Mouse (Mus musculus) heart, embryonic 11.5 days (tissue): Measurements from ENCODE around the gene Dlg1. TPM values are rescaled to one million over a fixed set of nuclear protein-coding genes. Genes with fewer than 3 reads are reported as not detected.

Experiments used
- ATAC-seq: fragments of 200-750 bp; cut with Nextera tagmentation; replicated peaks from 2 replicates; pipeline ENCODE4 v1.8.0; 2017; ENCODE audit warnings: moderate library complexity; ENCODE audit not compliant: insufficient number of reproducible peaks, low FRiP score, low TSS enrichment
- H3K27ac ChIP-seq: fragments of 300-500 bp; sonication (generic); 2 replicates; pipeline ENCODE4 v1.5.1; 2014; ENCODE audit warnings: mild to moderate bottlenecking, low read depth, low read length
- H3K27me3 ChIP-seq: fragments of 300-500 bp; sonication (generic); 2 replicates; pipeline ENCODE4 v1.6.1; 2014; ENCODE audit warnings: mild to moderate bottlenecking, low read length, mixed read lengths; ENCODE audit not compliant: control insufficient read depth, insufficient read depth
- H3K36me3 ChIP-seq: fragments of 300-500 bp; sonication (generic); 2 replicates; pipeline ENCODE4 v1.6.1; 2014; ENCODE audit warnings: mild to moderate bottlenecking, low read length, moderate library complexity, mixed read lengths; ENCODE audit not compliant: control insufficient read depth, insufficient read depth
- H3K4me1 ChIP-seq: fragments of 300-500 bp; sonication (generic); 2 replicates; pipeline ENCODE4 v1.6.1; 2014; ENCODE audit warnings: low read length; ENCODE audit not compliant: control insufficient read depth, insufficient read depth
- H3K4me2 ChIP-seq: fragments of 300-500 bp; sonication (generic); 2 replicates; pipeline ENCODE4 v1.6.1; 2014; ENCODE audit warnings: mild to moderate bottlenecking, moderate library complexity
- H3K4me3 ChIP-seq: fragments of 300-500 bp; sonication (generic); 2 replicates; pipeline ENCODE4 v1.5.1; 2014; ENCODE audit warnings: low read depth, low read length
- H3K9ac ChIP-seq: fragments of 300-500 bp; sonication (generic); 2 replicates; pipeline ENCODE4 v1.6.1; 2014; ENCODE audit warnings: mild to moderate bottlenecking, low read depth, low read length, moderate library complexity
- H3K9me3 ChIP-seq: fragments of 300-500 bp; sonication (generic); replicated peaks from 2 replicates; pipeline ENCODE4 v1.6.1; 2016; ENCODE audit warnings: low read length; ENCODE audit not compliant: control insufficient read depth
- WGBS: fragments of 180-500 bp; shearing (Covaris S2); extraction: QIAGEN DNeasy Blood & Tissue Kit; methylation state at CpG from one replicate; pipeline ENCODE4 v1.1.7; 2014; ENCODE audit not compliant: insufficient replicate concordance; 5-methylcytosine and 5-hydroxymethylcytosine counted together
- polyA plus RNA-seq: library from polyadenylated mRNA; unstranded; fragments of >200 nt; fragmentation: Nextera tagmentation; extraction: Ambion mirVana; gene quantifications from 2 replicates; pipeline ENCODE4 v1.2.1, GENCODE M21; 2014

Dlg1 gene
- polyA plus RNA-seq, 1 experiment from 2014 or later, result 25.4 TPM

DNA sequence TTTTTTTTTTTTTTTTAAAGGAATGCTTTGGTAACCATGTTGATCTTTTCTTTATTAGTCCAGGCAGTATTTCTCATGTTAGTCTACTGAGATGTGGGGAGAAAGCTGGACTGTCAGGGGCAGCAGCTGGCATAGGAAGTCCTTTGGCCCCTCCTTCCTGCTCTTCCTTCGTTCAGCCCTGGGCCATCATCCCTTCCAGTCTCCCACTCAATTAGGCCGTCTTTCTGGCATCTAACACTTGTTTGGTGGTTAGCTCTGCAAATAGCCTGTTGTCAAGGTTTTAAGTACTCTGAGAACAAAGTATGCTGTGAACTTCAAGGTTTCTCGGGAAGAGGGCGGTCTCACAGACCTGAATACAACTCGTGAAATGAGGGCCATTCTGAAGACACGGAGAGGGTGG is 12.5 kb upstream of the Dlg1 start:
- H3K4me2 ChIP-seq, result peak overlapping the region; percentile 39
- H3K36me3 ChIP-seq, result no peaks in the 10 kb centered on the region
- WGBS, result 22% methylated on average over 6 of the region's 6 CpGs
- H3K9ac ChIP-seq, result no peak overlapping the region
- no peak overlapping the region for H3K4me3 ChIP-seq
- ATAC-seq, result no peak
- H3K4me1 ChIP-seq, result peaks cover 9% of the 10 kb centered on the region
- H3K9me3 ChIP-seq, result no peaks in the 10 kb centered on the region
- H3K27me3 ChIP-seq, result no peaks in the 10 kb centered on the region
- no peak overlapping the region for H3K27ac ChIP-seq

GRCm38 (mm10) chr16:31651541-31651940 is 11.7 kb upstream of the Dlg1 start:
- no peak overlapping the region for H3K4me2 ChIP-seq
- no peaks in the 10 kb centered on the region for H3K9me3 ChIP-seq
- H3K4me1 ChIP-seq, result peaks cover 9% of the 10 kb centered on the region
- ATAC-seq, result no peak
- H3K36me3 ChIP-seq, result no peaks in the 10 kb centered on the region
- H3K27ac ChIP-seq, result no peak overlapping the region
- H3K9ac ChIP-seq, result no peak overlapping the region
- 69% methylated on average over 3 of the region's 3 CpGs for WGBS
- H3K4me3 ChIP-seq, result no peak overlapping the region
- no peaks in the 10 kb centered on the region for H3K27me3 ChIP-seq

- no peak overlapping the region for H3K4me3 ChIP-seq
- H3K4me2 ChIP-seq, result no peak overlapping the region
- H3K36me3 ChIP-seq, result no peaks in the 10 kb centered on the region
- peaks cover 9% of the 10 kb centered on the region for H3K4me1 ChIP-seq
- no peaks in the 10 kb centered on the region for H3K27me3 ChIP-seq
- no peaks in the 10 kb centered on the region for H3K9me3 ChIP-seq
- H3K9ac ChIP-seq, result no peak overlapping the region
- 73% methylated on average over 9 of the region's 9 CpGs for WGBS
- ATAC-seq, result no peak
- no peak overlapping the region for H3K27ac ChIP-seq
Observed at GRCm38 (mm10) chr16:31652115-31652843, 11.0 kb upstream of the Dlg1 start.

- 73% methylated on average over 5 of the region's 5 CpGs for WGBS
- ATAC-seq, result no peak
- H3K9me3 ChIP-seq, result no peaks in the 10 kb centered on the region
Observed at GRCm38 (mm10) chr16:31653616-31654015, 9.6 kb upstream of the Dlg1 start.

GRCm38 (mm10) chr16:31654021-31654420 is 9.2 kb upstream of the Dlg1 start:
- 85% methylated on average over 7 of the region's 7 CpGs for WGBS

More at GRCm38 (mm10) chr16:31653616-31654015, 9.6 kb upstream of the Dlg1 start:
- Histone ChIP-seq H3K4me1 (peaks cover 9% of the 10 kb centered on the region), H3K36me3 (no peaks in the 10 kb centered on the region), H3K4me3 (no peak overlapping the region), H3K9ac (no peak overlapping the region), H3K4me2 (no peak overlapping the region), H3K27me3 (no peaks in the 10 kb centered on the region), H3K27ac (no peak overlapping the region)

GRCm38 (mm10) chr16:31655531-31655930 is 7.7 kb upstream of the Dlg1 start:
- no peaks in the 10 kb centered on the region for H3K36me3 ChIP-seq
- peaks cover 9% of the 10 kb centered on the region for H3K4me1 ChIP-seq
- no peak for ATAC-seq
- 72% methylated on average over 2 of the region's 2 CpGs for WGBS
- no peaks in the 10 kb centered on the region for H3K9me3 ChIP-seq
- H3K27ac ChIP-seq, result no peak overlapping the region
- no peak overlapping the region for H3K4me2 ChIP-seq
- no peak overlapping the region for H3K9ac ChIP-seq
- H3K27me3 ChIP-seq, result no peaks in the 10 kb centered on the region
- H3K4me3 ChIP-seq, result no peak overlapping the region

More at GRCm38 (mm10) chr16:31654021-31654420, 9.2 kb upstream of the Dlg1 start:
- ATAC-seq, result no peak
- Histone ChIP-seq H3K9ac (no peak overlapping the region), H3K4me3 (no peak overlapping the region), H3K27me3 (no peaks in the 10 kb centered on the region), H3K4me1 (peaks cover 9% of the 10 kb centered on the region), H3K27ac (no peak overlapping the region), H3K4me2 (no peak overlapping the region), H3K36me3 (no peaks in the 10 kb centered on the region), H3K9me3 (no peaks in the 10 kb centered on the region)

DNA sequence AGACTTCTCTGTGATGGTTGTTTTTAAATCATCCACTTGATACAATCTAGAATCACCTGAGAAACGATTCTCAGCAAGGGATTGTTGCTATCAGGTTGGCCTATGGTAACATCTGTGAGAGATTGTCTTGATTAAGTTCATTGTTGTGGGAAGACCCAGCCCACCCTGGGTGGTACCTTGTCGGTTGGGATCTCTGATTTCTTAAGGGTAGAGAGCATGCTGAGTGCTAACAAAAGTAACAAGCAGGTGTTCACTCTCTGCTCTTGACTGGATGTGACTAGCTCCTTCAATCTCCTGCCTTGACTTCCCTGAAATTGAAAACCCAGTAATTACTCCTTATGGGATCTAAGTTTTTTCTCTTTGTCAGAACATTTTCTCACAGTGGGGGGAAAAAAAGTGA is 5.7 kb upstream of the Dlg1 start:
- WGBS, result 18% methylated on average over 2 of the region's 2 CpGs
- Histone ChIP-seq H3K36me3 (no peaks in the 10 kb centered on the region), H3K9me3 (no peaks in the 10 kb centered on the region), H3K27me3 (no peaks in the 10 kb centered on the region), H3K9ac (no peak overlapping the region), H3K4me2 (no peak overlapping the region), H3K27ac (no peak overlapping the region), H3K4me3 (no peak overlapping the region), H3K4me1 (no peaks in the 10 kb centered on the region)
- ATAC-seq, result no peak

- 45% methylated on average over 6 of the region's 6 CpGs for WGBS
- H3K27me3 ChIP-seq, result no peaks in the 10 kb centered on the region
- no peak overlapping the region for H3K27ac ChIP-seq
Observed at GRCm38 (mm10) chr16:31658539-31659334, 4.5 kb upstream of the Dlg1 start.

More at GRCm38 (mm10) chr16:31658539-31659334, 4.5 kb upstream of the Dlg1 start:
- no peak for ATAC-seq
- Histone ChIP-seq H3K9ac (no peak overlapping the region), H3K36me3 (no peaks in the 10 kb centered on the region), H3K9me3 (no peaks in the 10 kb centered on the region), H3K4me1 (no peaks in the 10 kb centered on the region), H3K4me2 (no peak overlapping the region), H3K4me3 (no peak overlapping the region)
